Mouse (Mus musculus) monocyte, adult 5-6 weeks (primary cell): ENCODE results near the gene Rhox2g. TPM values are rescaled to one million over a fixed set of nuclear protein-coding genes. Genes with fewer than 3 reads are reported as not detected.
"Not testable (repeated sequence)": the region's sequence is repeated elsewhere in the genome, so short reads cannot be mapped to it uniquely, and the experiment has no call there.

Experiments
- ATAC-seq: fragments of 153-309, 156-312 bp; replicated peaks from 2 replicates; pipeline ENCODE4 v1.8.0; 2017; ENCODE audit warnings: mild to moderate bottlenecking; ENCODE audit not compliant: low TSS enrichment, insufficient number of reproducible peaks, severe bottlenecking, poor library complexity, low FRiP score
- total RNA-seq: library from RNA; stranded (forward); fragments of 200-1000, 200-491, 200-594 nt; gene quantifications from 3 replicates; pipeline ENCODE4 v1.2.3, GENCODE M21; 2017

Gene Rhox2g
- not detected in 3 replicates for total RNA-seq

DNA sequence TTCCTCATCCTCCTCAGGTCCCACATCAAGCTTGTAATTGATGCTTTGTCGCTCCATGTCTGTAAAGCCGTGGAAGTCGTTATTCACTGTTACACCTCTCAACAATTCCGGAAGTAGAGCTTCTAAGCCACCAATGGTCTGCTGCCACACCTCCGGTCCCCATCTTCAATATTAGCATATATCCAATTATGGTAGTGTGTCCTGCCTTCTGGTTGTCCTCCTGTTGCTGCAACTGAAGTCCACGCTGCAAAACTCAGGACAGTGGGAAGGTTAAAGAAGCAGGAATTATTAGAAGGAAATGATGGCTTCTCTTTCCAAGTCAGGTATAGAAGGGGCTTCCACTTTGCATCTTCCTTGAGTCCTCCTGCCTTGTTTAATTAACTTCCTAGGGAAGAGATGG lies at the start of gene Rhox2g:
Rhox2g (minus strand) TSS at position 101 of the 400 bp plus-strand sequence.
- ATAC-seq: not testable (repeated sequence)

DNA sequence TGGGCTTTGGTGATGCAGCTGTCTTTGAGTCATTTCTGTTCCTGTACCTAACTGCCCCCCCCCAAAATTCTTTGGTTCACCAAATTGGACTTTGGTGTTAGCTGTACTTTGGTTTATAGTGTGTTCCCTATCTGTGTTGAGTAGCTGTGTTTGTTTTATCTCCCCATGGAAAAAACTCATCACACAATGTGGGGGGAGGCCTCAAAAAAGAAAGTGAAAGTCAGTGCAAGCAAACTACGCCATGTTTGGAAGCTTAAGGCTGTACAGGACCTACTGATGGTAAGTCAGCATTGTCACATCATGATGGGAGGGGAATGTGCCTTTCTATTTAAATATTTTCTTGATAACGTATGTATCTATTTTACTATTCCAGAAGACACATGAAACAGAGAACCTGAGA lies 49.0 kb upstream of the Rhox2g start:
- no peak for ATAC-seq

DNA sequence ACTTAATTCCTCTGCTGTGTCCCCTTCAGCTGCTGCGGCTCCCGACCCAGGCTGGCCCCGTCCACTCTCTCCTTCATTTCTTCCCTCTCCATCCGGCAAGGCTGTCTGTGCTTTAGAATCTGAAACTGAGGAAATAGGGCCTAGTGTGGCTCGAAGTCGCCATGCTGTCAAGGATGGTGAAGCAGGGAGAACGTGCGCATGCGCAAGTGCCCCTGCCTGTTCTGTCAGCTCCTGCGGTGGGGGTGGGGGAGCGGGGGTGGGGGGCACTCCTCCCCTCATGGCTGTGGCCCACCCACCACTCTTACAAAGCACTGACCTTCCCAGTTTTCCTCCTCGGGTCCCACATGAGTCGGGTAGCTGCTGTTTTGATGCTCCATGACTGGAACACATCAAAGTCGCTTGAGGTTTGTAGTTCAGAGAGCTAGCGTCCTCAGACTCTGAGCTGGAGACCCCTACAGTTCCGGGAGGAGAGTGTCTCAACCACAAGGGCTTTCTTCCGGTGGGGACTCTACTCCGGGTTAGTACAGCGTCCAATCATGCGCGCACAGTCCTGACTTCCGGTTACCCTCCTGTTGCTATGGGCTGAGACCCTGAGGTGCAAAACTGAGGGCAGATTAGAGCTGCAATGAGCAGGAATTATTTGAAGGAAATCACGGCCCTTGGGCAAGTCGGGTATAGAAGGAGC lies 39.9 kb upstream of the Rhox2g start:
- no peak for ATAC-seq

DNA sequence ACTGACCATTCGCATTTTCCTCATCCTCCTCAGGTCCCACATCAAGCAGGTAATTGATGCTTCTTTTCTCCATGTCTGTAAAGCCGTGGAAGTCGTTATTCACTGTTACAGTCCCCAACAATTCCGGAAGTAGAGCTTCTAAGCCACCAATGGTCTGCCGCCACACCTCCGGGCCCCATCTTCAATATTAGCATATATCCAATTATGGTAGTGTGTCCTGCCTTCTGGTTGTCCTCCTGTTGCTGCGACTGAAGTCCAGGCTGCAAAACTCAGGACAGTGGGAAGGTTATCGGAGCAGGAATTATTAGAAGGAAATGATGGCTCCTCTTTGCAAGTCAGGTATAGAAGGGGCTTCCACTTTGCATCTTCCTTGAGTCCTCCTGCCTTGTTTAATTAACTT lies 29.9 kb upstream of the Rhox2g start, which contains the start of gene Rhox2h:
Rhox2h (minus strand) TSS at position 101 of the 400 bp plus-strand sequence.
- not testable (repeated sequence) for ATAC-seq

DNA sequence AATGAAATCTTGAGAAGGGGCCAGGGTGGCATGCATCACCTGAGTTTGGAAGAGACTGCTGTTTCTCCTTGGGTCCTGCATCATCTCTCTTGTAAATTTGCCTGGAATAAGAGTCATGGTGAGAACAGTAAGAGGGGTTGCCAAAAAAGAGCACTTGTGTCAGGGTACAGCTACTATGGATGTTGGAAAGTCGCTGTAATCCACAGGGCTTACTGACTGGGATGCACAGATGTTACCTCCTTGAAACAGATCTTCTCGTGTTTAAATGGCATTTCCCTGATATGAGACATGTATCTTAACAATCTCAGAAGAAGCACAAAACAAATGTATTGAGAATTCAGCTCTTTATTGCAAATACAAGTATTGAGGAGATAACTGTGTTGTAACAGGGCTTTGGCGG lies 25.4 kb upstream of the Rhox2g start, which contains the start of gene Rhox3h:
Rhox3h (minus strand) TSS at position 101 of the 400 bp plus-strand sequence.
- ATAC-seq: not testable (repeated sequence)

DNA sequence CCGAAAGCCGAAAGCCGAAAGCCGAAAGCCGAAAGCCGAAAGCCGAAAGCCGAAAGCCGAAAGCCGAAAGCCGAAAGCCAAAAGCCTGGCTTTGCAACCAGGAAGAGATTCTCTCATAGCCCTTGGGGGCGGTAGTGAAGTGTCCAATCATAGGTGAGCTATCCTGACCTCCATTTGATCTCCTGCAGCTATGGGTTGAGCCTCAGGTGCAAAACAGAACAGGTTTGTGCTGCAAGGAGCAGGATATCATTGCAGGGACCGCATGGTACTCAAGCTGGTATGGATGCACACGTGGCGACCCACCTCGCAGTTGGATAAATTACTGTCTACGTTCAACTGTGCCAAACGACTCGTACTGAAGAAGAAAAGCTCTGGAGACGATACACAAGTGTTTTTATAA lies 8.0 kb upstream of the Rhox2g start, which contains the start of gene Rhox4g:
Rhox4g (minus strand) TSS at position 101 of the 400 bp plus-strand sequence.
- not testable (repeated sequence) for ATAC-seq

DNA sequence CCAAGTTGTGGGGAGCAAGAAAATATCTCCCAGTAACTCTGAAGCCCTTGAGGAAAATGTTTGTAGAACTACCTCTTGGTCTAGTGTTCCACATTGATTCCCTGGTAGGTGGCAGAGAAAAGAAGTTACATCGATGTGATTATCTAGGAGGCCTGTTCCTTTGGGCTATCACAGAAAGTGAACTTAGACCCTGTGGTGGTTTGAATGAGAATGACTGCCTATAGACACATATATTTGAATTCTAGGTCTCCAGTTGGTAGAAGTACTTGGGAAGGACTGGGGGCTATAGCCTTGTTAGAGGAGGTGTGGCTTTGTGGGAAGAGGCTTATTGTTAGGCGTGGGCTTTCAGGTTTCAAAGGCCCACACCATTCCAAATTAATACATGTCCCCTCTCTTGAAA lies 14.8 kb downstream of the Rhox2g start, which contains the start of gene Rhox3g:
Rhox3g (minus strand) TSS at position 101 of the 400 bp plus-strand sequence.
- ATAC-seq: not testable (repeated sequence)

DNA sequence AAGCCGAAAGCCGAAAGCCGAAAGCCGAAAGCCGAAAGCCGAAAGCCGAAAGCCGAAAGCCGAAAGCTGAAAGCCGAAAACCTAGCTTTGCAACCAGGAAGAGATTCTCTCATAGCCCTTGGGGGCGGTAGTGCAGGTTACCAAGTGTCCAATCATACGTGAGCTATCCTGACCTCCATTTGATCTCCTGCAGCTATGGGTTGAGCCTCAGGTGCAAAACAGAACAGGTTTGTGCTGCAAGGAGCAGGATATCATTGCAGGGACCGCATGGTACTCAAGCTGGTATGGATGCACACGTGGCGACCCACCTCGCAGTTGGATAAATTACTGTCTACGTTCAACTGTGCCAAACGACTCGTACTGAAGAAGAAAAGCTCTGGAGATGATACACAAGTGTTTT lies 35.7 kb downstream of the Rhox2g start, which contains the start of gene Rhox4f:
Rhox4f (minus strand) TSS at position 101 of the 400 bp plus-strand sequence.
- not testable (repeated sequence) for ATAC-seq

Other genes starting within 250 kb of the Rhox2g start
- gene Rhox2b, start 231.4 kb downstream of the Rhox2g start, total RNA-seq: not detected in 3 replicates
- gene Rhox4b, start 211.0 kb downstream of the Rhox2g start, total RNA-seq: not detected in 3 replicates
- not detected in 3 replicates for gene Rhox2c, start 189.8 kb downstream of the Rhox2g start, total RNA-seq
- not detected in 3 replicates for gene Rhox3c, start 184.9 kb downstream of the Rhox2g start, total RNA-seq
- not detected in 3 replicates for gene Rhox4c, start 163.1 kb downstream of the Rhox2g start, total RNA-seq
- not detected in 3 replicates for gene Rhox2d, start 150.0 kb downstream of the Rhox2g start, total RNA-seq
- gene Rhox4d, start 129.1 kb downstream of the Rhox2g start, total RNA-seq: not detected in 3 replicates
- not detected in 3 replicates for gene Rhox2e, start 113.0 kb downstream of the Rhox2g start, total RNA-seq
- gene Rhox3e, start 101.5 kb downstream of the Rhox2g start, total RNA-seq: not detected in 3 replicates
- not detected in 3 replicates for gene Rhox4e, start 86.1 kb downstream of the Rhox2g start, total RNA-seq
- gene Rhox2f, start 72.1 kb downstream of the Rhox2g start, total RNA-seq: not detected in 3 replicates
- gene Rhox3f, start 62.5 kb downstream of the Rhox2g start, total RNA-seq: not detected in 3 replicates
- not detected in 3 replicates for gene Rhox4f, start 35.8 kb downstream of the Rhox2g start, total RNA-seq
- not detected in 3 replicates for gene Rhox3g, start 14.9 kb downstream of the Rhox2g start, total RNA-seq
- gene Rhox4g, start 7.9 kb upstream of the Rhox2g start, total RNA-seq: not detected in 3 replicates
- gene Rhox3h, start 25.3 kb upstream of the Rhox2g start, total RNA-seq: not detected in 3 replicates
- gene Rhox2h, start 29.8 kb upstream of the Rhox2g start, total RNA-seq: not detected in 3 replicates
- not detected in 3 replicates for gene Rhox5, start 161.4 kb upstream of the Rhox2g start, total RNA-seq
- not detected in 3 replicates for gene Rhox6, start 183.4 kb upstream of the Rhox2g start, total RNA-seq
- not detected in 3 replicates for gene Rhox7a, start 188.2 kb upstream of the Rhox2g start, total RNA-seq
- gene Rhox8, start 235.5 kb upstream of the Rhox2g start, total RNA-seq: not detected in 3 replicates